In genomic region chr9:120116184-120116624, GRCm38 (mm10) we compare ENCODE assay signal across 14 mouse cellular contexts. TPM values are rescaled to one million over a fixed set of nuclear protein-coding genes. Genes with fewer than 3 reads are reported as not detected.
DNase-seq lines count a peak whose midpoint lies in the region; ATAC-seq lines count a peak whose summit lies in the region.
"Had no signal": no experiment of that assay in that cellular context is flagged by ENCODE, and none has a peak within 500 bp of the region (broad histone marks: within the 10 kb centered on the region; RNA-seq: fewer than 3 reads in every experiment).

No protein-coding gene starts in this region.

- 75% methylated on average over 8 of the region's 8 CpGs for WGBS in heart, embryonic 11.5 days (ENCODE audit: insufficient replicate concordance)
- WGBS in intestine, embryonic 15.5 days, result 60% methylated on average over 8 of the region's 8 CpGs

- H3K9me3 ChIP-seq in heart, embryonic 11.5 days (replicated peaks; ENCODE audit: control insufficient read depth, low read length), result no peaks in the 10 kb centered on the region
- no peaks in the 10 kb centered on the region for H3K9me3 ChIP-seq in intestine, embryonic 15.5 days
- H3K9me3 ChIP-seq: forebrain, embryonic 15.5 days; neural tube, embryonic 12.5 days had no signal

- peaks cover 17% of the 10 kb centered on the region; the same call in 1 of the 2 replicates for H3K4me1 ChIP-seq in heart, embryonic 11.5 days (ENCODE audit: control insufficient read depth, insufficient read depth, low read length)
- H3K4me1 ChIP-seq in intestine, embryonic 15.5 days (replicated peaks), result peaks cover 4% of the 10 kb centered on the region

- intact Hi-C loops in heart, postnatal 10 days (cut with DNase I), result no loop called here
- intact Hi-C loops in left cerebral cortex, postnatal 14 days (cut with DNase I), result no loop called here

- peak overlapping the region; percentile 48 for H3K4me2 ChIP-seq in heart, embryonic 11.5 days
- peak overlapping the region; percentile 1; the same call in 1 of the 2 replicates for H3K4me2 ChIP-seq in intestine, embryonic 15.5 days (replicated peaks)
- H3K4me2 ChIP-seq: forebrain, embryonic 15.5 days; neural tube, embryonic 12.5 days had no signal

- ATAC-seq in heart, embryonic 11.5 days (replicated peaks; ENCODE audit: insufficient number of reproducible peaks, low FRiP score, low TSS enrichment), result peak; percentile 71
- ATAC-seq in intestine, embryonic 15.5 days, result peak; percentile 66
- ATAC-seq in monocyte, adult 5-6 weeks (replicated peaks; ENCODE audit: insufficient number of reproducible peaks, low FRiP score, low TSS enrichment, poor library complexity, severe bottlenecking), result peak; percentile 73
- ATAC-seq: forebrain, embryonic 15.5 days had no signal

- DNase-seq in heart, postnatal 10 days, result no peak
- DNase-seq in ZHBTc4 (ENCODE audit: low read depth, low spot score), result peak; percentile 41
- no peak for DNase-seq in left cerebral cortex, postnatal 14 days (ENCODE audit: low spot score in 2 of 2)
- DNase-seq in gastrocnemius, postnatal 25 days, result no peak
- no peak for DNase-seq in right cerebral cortex, postnatal 36 days (ENCODE audit: low spot score in 2 of 2)
- DNase-seq: cerebellum, adult 9-11 months; lung, adult 18-20 months had no signal

- peaks cover 8% of the 10 kb centered on the region; the same call in 1 of the 2 replicates for H3K36me3 ChIP-seq in heart, embryonic 11.5 days (ENCODE audit: control insufficient read depth, insufficient read depth, low read length)
- H3K36me3 ChIP-seq in intestine, embryonic 15.5 days, result peaks cover 10% of the 10 kb centered on the region; the same call in 1 of the 2 replicates

- H3K4me3 ChIP-seq in heart, embryonic 11.5 days (ENCODE audit: low read depth, low read length), result peak overlapping the region; percentile 13; the same call in 1 of the 2 replicates
- H3K4me3 ChIP-seq in intestine, embryonic 15.5 days (replicated peaks), result no peak overlapping the region
- H3K4me3 ChIP-seq: forebrain, embryonic 15.5 days; neural tube, embryonic 12.5 days had no signal

- H3K9ac ChIP-seq in heart, embryonic 11.5 days (ENCODE audit: low read depth, low read length), result peak overlapping the region; percentile 44; the same call in 1 of the 2 replicates
- H3K9ac ChIP-seq in intestine, embryonic 15.5 days, result no peak overlapping the region
- H3K9ac ChIP-seq: forebrain, embryonic 15.5 days; neural tube, embryonic 12.5 days had no signal

- H3K27me3 ChIP-seq in heart, embryonic 11.5 days (ENCODE audit: control insufficient read depth, insufficient read depth, low read length), result no peaks in the 10 kb centered on the region
- H3K27me3 ChIP-seq in intestine, embryonic 15.5 days (replicated peaks), result no peaks in the 10 kb centered on the region
- H3K27me3 ChIP-seq: forebrain, embryonic 15.5 days; neural tube, embryonic 12.5 days had no signal

- peak overlapping the region; percentile 89 for H3K27ac ChIP-seq in heart, embryonic 11.5 days (ENCODE audit: low read depth, low read length)
- H3K27ac ChIP-seq in intestine, embryonic 15.5 days, result 0 out of 2 replicates have a peak overlapping the region, but pooled peaks have one; percentile 32
- H3K27ac ChIP-seq: forebrain, embryonic 15.5 days; neural tube, embryonic 12.5 days had no signal

RNA-seq across cellular contexts. Expression of gene Slc25a38, which starts 6.0 kb away (rescaled TPM):
- polyA plus RNA-seq in heart, embryonic 11.5 days (2014; fragmentation: Nextera tagmentation; extraction: Ambion mirVana), result 35.4 and 40.5 TPM in 2 replicates
- total RNA-seq in heart, postnatal 10 days (2021), result 10 to 100 TPM; 10.2 to 11.7 TPM
- 25.2 and 30.2 TPM in 2 replicates for polyA plus RNA-seq in intestine, embryonic 15.5 days (2015; fragmentation: Nextera tagmentation; extraction: Ambion mirVana)
- total RNA-seq in monocyte, adult 5-6 weeks (2017), result 29.0 to 46.6 TPM (median 44.2 TPM) in 3 replicates
- total RNA-seq in left cerebral cortex, postnatal 14 days (2021), result 10 to 100 TPM; 24.2 to 27.0 TPM
- total RNA-seq in gastrocnemius, postnatal 25 days (2021), result 10 to 100 TPM; 10.1 to 10.4 TPM

RNA-seq across cellular contexts. Expression of gene Rpsa, which starts 11.3 kb away (rescaled TPM):
- polyA plus RNA-seq in heart, embryonic 11.5 days (2014; fragmentation: Nextera tagmentation; extraction: Ambion mirVana), result 1,140 and 1,315 TPM in 2 replicates
- 100 to 1,000 TPM; 624 to 658 TPM for total RNA-seq in heart, postnatal 10 days (2021)
- 1,311 and 1,452 TPM in 2 replicates for polyA plus RNA-seq in intestine, embryonic 15.5 days (2015; fragmentation: Nextera tagmentation; extraction: Ambion mirVana)
- total RNA-seq in monocyte, adult 5-6 weeks (2017), result 2,389 to 2,734 TPM (median 2,564 TPM) in 3 replicates
- total RNA-seq in left cerebral cortex, postnatal 14 days (2021), result 100 to 1,000 TPM; 505 to 517 TPM
- total RNA-seq in gastrocnemius, postnatal 25 days (2021), result 100 to 1,000 TPM; 388 to 402 TPM

RNA-seq across cellular contexts. Expression of gene Ccr8, which starts 24.3 kb away (rescaled TPM):
- not detected in 2 replicates for polyA plus RNA-seq in heart, embryonic 11.5 days (2014; fragmentation: Nextera tagmentation; extraction: Ambion mirVana)
- total RNA-seq in heart, postnatal 10 days (2021), result not detected
- polyA plus RNA-seq in intestine, embryonic 15.5 days (2015; fragmentation: Nextera tagmentation; extraction: Ambion mirVana), result 0.14 and 0.40 TPM in 2 replicates
- 0.39 TPM in 1 of 3 replicates, not detected in the others for total RNA-seq in monocyte, adult 5-6 weeks (2017)
- not detected for total RNA-seq in left cerebral cortex, postnatal 14 days (2021)
- not detected for total RNA-seq in gastrocnemius, postnatal 25 days (2021)
- polyA plus RNA-seq: C2C12; forebrain, embryonic 15.5 days; neural tube, embryonic 12.5 days had no signal

RNA-seq across cellular contexts. Expression of gene Mobp, which starts 33.3 kb away (rescaled TPM):
- polyA plus RNA-seq in heart, embryonic 11.5 days (2014; fragmentation: Nextera tagmentation; extraction: Ambion mirVana), result not detected in 2 replicates
- total RNA-seq in heart, postnatal 10 days (2021), result not detected
- 0.11 and 0.14 TPM in 2 replicates for polyA plus RNA-seq in intestine, embryonic 15.5 days (2015; fragmentation: Nextera tagmentation; extraction: Ambion mirVana)
- total RNA-seq in monocyte, adult 5-6 weeks (2017), result not detected in 3 replicates
- 100 to 1,000 TPM; 128 to 224 TPM for total RNA-seq in left cerebral cortex, postnatal 14 days (2021)
- not detected for total RNA-seq in gastrocnemius, postnatal 25 days (2021)
- polyA plus RNA-seq: C2C12; large intestine, adult 2 months had no signal

RNA-seq across cellular contexts. Expression of gene Cx3cr1, which starts 46.5 kb away (rescaled TPM):
- polyA plus RNA-seq in heart, embryonic 11.5 days (2014; fragmentation: Nextera tagmentation; extraction: Ambion mirVana), result 2.3 and 3.1 TPM in 2 replicates
- 1 to 10 TPM; 3.9 to 7.1 TPM for total RNA-seq in heart, postnatal 10 days (2021)
- 9.6 and 10.9 TPM in 2 replicates for polyA plus RNA-seq in intestine, embryonic 15.5 days (2015; fragmentation: Nextera tagmentation; extraction: Ambion mirVana)
- 220 to 263 TPM (median 252 TPM) in 3 replicates for total RNA-seq in monocyte, adult 5-6 weeks (2017)
- 10 to 100 TPM; 34.9 to 36.7 TPM for total RNA-seq in left cerebral cortex, postnatal 14 days (2021)
- total RNA-seq in gastrocnemius, postnatal 25 days (2021), result under 1 TPM; 0.24 to 0.61 TPM
